Mouse (Mus musculus): ENCODE measurements at regions not wholly inside any gene's neighbourhood (a gene's known extent, or its start where the extent isn't known, plus 50 kb on each side); places are given as distances from the start of the nearest gene placed in this dataset.

DNA sequence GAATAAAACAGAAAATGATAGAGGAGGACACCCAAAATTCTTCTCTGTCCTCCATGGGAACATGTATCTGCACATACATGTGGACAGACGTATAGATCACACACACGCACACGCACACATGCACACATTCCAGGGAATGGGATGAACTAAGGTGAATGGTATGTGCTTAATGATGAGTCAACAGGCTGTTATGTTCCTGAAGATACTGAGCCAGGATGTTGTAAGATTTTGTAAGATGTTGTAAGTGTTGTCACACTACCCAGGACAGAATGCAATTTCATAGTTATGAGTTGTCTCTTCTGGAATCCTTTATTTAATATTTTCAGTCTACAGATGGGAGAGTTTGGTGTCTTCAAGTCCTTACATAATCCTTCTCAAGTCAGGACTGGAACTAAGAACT, 447.5 kb downstream of the Gsdmc2 start:
- TF ChIP-seq CTCF (IDR thresholded peaks at IDR 0.05; ENCODE audit: low read depth, low read length): no peak
- TF ChIP-seq POLR2A (IDR thresholded peaks at IDR 0.05; ENCODE audit: extremely low read depth, insufficient read depth, low read length): no peak
